Mouse (Mus musculus) brain, embryonic 18.5 days (tissue): Measurements from ENCODE around the gene Gm49416.

Experiments
- DNase-seq: peaks from one replicate; pipeline ENCODE4 v3.0.0-alpha.2; 2012; ENCODE audit warnings: low read depth, low spot score

Gm49416 gene

DNA sequence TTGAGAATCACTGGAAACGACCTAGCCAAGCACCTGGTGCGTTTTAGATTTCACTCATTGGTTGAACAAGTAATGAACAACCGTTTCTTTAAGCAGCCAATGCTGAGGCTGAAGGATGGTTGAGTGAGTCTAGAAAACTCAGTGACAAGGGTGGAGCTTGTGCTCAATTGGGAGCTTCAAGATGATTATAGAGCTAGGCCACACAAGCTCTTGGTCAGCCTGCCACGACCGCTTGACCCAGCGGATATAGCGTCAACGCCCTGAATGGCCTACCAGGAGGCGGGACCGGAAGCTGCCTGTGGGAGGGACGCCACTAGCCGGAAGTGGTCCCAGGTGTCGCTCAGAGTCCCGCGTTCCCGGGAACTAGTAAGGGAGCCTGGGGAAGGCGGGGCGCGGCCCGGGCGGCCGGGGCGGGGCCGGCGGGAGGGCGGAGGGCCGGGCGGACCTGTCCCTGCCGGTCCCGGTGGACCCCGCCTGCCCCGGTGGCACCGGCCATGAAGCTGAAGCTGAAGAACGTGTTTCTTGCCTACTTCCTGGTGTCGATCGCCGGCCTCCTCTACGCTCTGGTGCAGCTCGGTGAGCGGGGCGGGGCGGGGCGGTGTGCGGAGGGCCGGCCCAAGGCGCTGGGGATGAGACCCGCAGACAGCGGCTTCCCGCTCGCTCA, 31.5 kb downstream of the Gm49416 start, which contains the start of gene B3gat3:
Gene B3gat3, plus strand, starts transcription at position 302 of the 664 bp plus-strand sequence.
- peak; percentile 63 for DNase-seq

DNA sequence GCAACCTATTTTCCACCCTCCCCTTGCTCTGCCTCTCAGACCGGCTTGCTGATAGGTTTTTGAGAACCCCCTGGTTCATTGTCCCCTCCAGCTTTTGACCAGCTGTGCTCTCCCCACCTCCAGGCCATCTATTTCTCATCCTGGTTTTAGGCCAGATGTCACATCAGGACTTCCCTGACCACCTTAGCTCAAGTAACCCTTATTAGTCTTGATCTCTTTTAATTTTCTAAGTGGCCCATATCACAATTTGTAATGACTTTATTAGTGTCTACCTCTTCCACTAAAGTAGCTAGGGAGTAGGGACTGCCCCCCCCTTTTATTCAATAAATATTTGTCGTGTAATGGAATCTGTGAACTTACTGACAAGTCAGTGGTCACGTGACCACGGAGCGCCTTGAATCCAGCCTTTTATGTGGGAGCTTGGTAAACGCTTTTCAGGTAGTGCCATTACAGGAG, 32.1 kb downstream of the Gm49416 start:
- no peak for DNase-seq

DNA sequence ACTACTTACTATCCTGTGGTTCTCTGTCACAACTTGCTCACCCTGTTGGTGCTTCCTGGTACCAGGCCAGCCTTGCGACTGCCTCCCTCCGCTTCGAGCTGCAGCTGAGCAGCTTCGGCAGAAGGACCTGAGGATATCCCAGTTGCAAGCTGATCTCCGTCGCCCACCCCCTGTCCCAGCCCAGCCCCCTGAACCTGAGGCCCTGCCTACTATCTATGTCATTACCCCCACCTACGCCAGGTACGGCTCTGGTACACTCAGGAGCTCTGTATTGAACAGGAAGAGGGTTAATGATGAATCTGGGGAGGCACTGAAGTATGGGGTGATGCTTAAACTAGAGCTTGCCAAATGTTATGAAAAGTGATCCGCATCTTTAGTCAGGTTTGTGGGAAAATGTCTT, 33.0 kb downstream of the Gm49416 start:
- no peak for DNase-seq

DNA sequence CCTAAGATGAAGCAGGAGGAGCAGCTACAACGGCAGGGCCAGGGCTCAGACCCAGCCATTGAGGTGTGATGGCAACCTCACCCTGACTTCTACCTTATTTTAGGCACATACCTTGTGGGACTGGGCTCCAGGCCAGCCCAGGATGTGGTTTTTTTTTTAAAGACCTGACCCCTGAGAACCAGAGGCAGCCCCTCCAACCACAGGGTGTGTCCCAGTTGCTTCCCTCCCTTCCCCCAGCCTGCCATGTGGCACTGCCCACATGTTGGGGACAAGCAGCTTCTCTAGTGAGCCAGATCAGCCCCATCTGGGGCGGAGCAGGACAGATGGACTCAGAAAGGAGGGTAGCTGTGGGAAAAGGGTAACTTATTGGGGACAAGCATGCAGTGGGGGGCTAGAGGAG, 38.0 kb downstream of the Gm49416 start:
- no peak for DNase-seq

DNA sequence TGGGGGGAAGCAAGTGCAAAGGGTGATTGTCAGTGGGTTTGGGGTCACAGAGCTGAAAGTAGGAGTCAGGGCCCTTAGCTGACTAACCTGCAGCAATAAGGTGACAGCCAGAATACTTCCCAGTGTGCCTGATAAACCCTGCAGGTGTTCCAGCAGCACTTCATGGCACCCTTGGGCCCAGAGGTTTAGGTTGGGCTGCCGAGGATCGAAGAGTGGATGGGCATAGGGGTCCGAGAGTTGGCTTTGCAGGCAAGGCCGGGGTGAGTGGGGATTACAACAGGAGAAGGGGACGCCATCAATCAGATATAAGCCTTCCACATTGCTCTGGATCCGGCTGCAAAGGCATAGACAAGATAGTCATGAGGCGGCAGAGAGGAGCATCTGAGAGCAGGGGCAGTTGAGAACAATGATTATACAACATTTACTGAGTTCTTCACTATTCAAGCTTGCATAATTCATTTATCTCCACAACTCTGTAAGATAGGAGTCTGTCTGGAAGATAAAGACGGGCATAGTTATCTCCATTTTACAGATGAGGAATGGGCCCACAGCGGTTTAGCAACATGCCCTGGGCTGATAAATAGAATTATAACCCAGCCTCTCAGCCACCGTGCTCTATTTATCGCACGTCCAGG, 39.3 kb downstream of the Gm49416 start:
- DNase-seq, result no peak

DNA sequence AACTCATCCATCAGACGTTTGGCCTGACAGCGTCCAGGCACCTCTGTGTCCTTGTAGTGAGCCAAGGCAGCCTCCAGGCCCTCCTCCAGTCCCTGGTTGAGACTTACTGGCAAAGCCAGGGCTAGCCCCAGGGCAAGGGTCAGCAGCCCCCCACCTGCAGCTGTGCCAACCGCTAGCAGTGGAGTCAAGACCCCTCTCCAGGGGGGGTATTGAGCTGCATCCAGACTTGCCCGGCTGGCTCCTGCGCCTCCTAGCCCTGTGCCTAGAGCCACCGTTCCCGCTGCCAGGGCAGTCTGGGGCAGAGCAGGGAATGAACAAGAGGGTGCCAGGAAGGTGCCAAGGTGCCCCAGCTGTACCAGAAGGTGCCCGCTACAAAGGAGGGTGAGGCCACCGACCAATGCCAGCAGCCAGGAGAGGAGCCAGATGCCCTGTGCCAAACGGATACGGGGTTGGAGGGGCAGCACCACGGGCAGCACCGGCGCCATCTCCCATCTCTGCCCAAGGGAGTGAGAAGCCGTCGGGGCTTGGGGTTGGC, 40.0 kb downstream of the Gm49416 start:
- no peak for DNase-seq

DNA sequence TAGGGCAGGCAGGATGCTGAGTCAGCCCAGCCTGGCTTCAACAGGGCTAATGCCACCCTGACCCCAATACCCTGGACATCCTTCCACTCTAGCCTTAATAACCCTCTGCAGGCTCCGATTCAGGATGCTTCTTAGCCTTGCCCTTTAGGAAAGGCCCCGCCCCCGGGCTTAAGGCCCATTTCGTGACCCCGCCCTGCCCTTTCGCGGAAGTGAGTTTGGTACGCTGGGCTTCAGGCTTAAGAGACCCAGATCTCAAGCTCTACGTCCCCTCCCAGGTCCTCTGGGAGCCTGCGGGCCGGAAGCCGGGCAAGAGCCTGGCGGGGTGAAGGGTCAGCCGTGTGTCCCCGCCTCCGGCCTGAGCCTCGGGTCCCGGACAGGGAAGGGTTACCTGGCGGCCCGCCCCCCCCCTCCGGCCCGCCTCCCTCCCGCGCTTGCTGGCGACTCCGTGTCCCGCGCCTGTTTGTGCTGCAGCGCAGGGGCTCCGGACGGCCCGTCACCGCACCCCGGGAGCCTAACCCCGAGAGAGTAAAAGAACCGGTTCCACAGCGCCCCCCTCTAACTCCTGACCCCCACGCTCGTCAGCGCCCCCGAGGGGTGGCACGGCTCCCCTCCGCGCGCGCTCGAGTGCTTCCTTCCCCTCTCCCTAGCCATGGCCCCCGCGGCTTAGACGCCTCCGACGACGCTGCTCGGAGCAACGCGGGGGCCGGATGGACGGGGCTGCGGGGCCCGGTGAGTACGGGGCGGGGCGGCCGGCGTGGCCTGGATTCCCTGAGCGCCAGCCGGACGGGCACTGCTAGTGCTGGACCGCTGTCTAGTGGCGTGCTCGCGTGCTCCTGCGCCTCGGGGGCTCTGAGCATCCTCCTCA, 40.7 kb downstream of the Gm49416 start, which contains the start of the genes Rom1 and Eml3:
Gene Rom1, minus strand, starts transcription at position 133 of the 865 bp plus-strand sequence.
Gene Eml3, plus strand, starts transcription at position 329 of the 865 bp plus-strand sequence.
- no peak for DNase-seq

DNA sequence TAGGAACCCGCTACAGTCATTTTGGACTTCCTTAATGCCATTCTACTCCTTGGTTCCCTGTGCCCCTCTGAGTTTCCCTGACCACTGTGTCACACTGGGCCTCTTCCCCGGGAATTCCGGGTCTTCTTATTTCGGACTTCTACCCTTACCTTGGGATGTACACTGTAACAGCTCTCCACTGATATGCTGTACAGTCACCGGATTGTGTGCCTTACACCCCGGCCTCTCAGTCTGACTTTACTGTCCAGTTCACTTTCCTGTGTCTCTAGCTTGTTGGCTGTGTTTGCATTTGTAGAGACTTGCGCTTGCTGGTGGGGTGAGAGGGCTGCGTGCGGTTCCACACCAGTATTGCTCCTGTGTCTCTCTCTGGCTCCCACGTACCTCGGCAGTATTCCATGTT, 41.4 kb downstream of the Gm49416 start:
- DNase-seq, result no peak

DNA sequence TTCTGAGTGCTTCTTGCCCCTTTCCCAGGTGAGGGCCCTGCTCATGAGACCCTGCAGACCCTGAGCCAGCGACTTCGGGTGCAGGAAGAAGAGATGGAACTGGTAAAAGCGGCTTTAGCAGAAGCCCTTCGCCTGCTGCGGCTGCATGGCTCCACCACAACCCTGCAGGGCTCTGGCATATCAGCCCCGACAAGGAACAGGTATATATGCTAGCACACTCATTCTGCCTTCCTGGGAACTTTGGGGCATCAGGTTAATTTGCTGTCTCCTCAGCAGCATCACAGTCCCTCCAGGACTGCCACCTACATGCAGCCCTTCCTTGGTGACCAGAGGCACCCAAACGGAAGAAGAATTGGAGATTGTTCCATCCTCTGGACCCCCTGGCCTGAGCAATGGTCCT, 42.0 kb downstream of the Gm49416 start:
- DNase-seq, result no peak

DNA sequence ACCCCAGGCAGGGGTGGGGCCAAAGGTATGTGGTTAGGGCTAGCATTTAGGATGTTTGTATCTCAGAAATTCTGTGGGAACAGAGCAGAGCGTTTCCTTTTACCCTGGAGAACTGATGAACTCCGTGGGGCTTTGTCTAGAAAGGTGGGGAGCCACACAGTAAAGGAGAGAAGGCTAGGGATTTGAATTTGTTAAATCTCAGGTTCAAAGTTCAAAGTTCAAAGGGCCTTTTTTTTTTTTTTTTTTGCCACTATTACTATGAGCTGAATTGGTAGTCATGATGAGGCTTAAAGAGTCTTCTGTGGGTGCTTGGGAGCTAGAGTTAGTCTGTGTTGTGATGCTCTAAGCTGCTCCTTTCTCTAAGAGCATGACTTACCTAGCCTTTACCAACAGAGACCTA, 48.0 kb downstream of the Gm49416 start:
- DNase-seq, result no peak

DNA sequence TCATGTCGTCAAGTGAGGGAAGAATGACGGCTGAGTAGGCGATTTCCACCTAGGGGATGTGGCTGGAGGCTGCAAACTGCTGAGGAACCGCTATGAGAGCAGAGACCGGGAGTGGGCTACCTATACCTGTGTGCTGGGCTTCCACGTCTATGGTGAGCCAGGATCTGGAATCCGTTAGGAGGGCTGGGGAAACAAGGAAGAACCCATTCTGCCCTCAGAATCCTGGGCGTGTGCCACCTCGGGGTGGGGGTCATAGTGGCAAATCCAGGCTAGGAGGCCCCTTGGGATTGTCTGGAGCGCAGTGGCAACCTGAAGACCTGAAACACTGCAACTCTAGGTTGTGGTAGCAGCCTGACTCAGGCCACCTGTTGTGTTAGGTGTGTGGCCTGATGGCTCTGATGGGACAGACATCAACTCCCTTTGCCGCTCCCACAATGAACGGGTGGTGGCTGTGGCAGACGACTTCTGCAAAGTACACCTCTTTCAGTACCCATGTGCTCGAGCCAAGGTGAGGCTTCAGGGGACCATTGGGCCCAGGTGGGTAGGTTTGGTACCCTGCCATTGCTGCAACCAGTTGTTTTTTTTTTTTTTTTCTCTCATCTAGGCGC, 51.9 kb downstream of the Gm49416 start:
- no peak for DNase-seq

DNA sequence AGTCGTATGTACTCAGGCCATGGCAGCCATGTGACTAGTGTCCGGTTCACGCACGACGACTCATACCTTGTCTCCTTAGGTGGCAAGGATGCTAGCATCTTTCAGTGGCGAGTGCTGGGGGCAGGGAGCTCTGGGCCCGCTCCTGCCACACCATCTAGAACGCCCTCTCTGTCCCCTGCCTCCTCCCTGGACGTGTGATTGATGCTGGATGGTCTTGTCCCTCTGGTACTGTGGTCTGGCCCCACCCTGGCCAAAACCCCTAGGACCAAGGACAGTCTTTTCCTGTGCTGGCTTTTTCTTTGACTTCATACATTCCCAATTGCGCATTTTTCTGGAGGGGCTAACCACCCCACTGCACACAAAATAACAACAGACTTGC, 52.4 kb downstream of the Gm49416 start:
- no peak for DNase-seq

DNA sequence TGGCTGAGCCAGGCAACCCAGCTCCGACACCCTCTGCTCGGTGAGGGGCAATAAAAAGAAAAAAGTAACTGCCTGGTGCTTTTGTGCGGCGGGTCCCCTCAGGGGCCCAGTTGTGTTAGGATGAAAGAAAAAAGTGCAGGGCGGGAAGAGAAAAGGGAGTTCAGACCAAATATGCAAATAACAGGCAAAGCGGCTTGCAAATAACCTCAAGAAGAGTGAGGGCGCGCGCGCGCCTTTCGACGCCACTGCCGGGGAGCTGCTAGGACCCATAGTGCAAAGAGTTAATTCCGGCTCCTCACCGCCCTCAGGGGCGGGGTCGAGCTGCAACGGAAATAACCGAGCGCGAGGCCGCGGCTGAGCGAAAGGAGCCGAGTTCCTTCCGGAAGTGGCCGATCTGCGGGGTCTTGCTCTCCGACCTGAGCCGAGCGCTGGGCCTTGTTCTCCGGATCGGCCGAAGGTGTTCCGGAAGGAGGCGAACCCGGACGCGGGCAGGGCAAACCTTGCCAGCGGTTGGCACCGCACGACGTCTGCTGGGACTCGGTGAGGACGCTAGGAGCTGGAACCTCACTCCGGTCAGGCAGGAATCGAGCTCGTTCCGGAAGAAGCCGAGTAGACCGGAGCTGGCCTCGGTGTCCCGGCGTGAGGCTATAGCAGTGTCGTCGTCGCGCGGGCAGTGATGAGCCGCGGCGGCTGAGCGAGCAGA, 52.9 kb downstream of the Gm49416 start, which contains the start of gene Mta2:
Gene Mta2, plus strand, starts transcription at position 361 of the 703 bp plus-strand sequence.
- DNase-seq, result peak; percentile 92

DNA sequence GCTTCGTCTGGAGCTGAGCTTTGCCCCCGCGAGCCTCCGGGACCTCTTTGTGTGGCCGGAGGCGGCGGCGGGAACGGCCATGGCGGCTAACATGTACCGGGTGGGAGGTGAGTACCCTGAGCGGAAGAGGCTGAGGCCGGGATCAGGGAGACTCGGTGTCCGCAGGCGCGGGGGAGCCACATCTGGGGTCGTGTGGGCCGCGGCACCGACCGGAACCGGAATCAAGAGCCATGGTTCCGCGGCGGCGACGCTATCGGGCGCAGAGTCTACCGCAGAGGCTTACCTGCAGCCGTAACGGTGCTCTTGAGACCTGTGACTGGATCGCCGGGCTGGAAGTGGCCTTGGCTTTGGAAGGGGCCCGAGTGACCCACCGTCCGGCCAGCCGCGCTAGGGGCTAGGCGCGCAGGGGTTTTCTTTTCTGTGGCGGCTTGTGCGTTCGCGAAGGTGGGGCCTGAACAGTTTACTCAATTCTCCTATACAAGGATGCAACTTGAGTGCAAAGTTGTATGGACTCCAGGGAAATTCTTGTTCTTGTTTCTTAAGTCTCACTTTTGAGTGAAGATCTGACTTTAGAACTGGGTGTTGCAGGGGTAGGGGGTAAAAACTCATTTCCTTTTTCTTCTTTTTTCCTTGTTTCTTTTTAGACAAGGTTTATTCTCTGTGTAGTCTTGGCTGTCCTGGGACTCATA, 53.7 kb downstream of the Gm49416 start:
- no peak for DNase-seq

DNA sequence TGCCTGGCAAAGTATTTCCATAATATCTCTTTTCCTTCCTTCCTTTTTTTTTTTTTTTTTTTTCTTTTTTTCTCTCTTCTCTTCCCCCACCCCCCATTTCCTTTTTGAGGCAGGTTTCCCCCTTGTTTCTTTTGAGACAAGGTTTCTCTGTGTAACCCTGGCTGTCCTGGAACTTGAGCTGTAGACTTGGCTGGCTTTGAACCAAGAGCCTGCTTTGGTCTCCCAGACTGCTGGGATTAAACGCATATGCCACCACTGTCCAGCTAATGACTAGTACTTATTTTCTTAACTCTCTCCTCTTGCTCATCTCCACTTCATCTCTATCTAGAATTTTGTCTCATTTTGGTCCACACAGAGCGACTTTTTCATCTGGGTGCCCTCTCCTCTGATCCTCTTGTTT, 54.3 kb downstream of the Gm49416 start:
- no peak for DNase-seq

DNA sequence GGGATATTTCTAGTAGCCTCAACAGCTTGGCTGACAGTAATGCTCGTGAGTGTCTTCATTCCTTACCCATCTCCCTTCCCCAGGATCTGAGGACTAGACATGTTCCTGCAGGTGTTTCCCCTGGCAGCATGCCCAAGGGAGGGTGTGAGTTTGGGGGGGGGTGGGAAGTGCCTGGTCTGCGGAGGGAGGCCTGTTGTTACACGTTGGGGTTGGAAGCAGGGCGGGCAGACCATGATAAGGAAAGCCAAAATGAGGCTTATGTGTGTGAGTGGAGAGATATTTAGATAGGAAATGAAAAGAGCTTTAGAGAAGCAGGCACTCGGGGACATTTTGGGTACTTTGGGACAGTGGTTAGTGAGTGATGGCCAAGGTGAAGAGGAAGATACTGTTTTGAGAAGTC, 55.3 kb downstream of the Gm49416 start:
- no peak for DNase-seq

DNA sequence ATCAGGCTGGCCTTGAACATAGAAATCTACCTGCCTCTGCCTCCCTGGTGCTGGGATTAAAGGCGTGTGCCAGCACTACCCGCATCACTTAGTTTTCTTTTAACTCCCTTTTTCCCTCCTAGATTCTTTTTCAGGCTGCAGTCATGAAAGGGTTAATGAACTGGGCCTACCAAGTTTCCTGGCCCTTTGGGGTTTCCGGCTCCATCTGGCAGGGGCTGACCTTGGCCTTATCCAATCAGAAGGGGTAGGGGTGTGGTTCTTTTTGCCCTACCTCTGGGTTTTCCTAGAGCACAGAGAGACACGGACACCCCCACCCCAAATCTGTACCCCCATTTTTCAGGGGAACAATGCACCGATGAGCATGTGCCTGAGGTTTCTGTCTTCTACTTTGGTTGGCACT, 56.0 kb downstream of the Gm49416 start:
- DNase-seq, result no peak
